8 mouse cellular contexts compared by ENCODE assay signal in genomic region chr4:91376317-91376910, GRCm38 (mm10). TPM values are rescaled to one million over a fixed set of nuclear protein-coding genes. Genes with fewer than 3 reads are reported as not detected.
DNase-seq lines count a peak whose midpoint lies in the region; ATAC-seq and TF ChIP-seq lines count a peak whose summit lies in the region.

No protein-coding gene starts in this region.

- under 1% methylated on average over 28 of the region's 28 CpGs for WGBS in embryonic facial prominence, embryonic 13.5 days
- WGBS in intestine, postnatal 0 days: under 1% methylated on average over 28 of the region's 28 CpGs

- peak overlapping the region; percentile 63; the same call in 1 of the 2 replicates for H3K9ac ChIP-seq in embryonic facial prominence, embryonic 13.5 days
- no peak overlapping the region for H3K9ac ChIP-seq in intestine, postnatal 0 days (ENCODE audit: low read depth, low read length)

- peak; percentile 100 for DNase-seq in brain, embryonic 14.5 days (ENCODE audit: low read depth)
- DNase-seq in heart, adult 18-20 months: peak; percentile 81 to 88
- peak; percentile 99 for DNase-seq in left cerebral cortex, postnatal 14 days (ENCODE audit: low spot score in 2 of 2)
- DNase-seq in right cerebral cortex, postnatal 25 days: peak; percentile 97

- TF ChIP-seq POLR2A in brain, embryonic 14.5 days (IDR thresholded peaks at IDR 0.05; ENCODE audit: borderline replicate concordance, extremely low read depth, insufficient read depth, insufficient read length, poor library complexity, severe bottlenecking): peak; percentile 79; the same call in 1 of the 2 replicates

- no peak; the same call in 1 of the 2 replicates for TF ChIP-seq CTCF in brain, embryonic 14.5 days (IDR thresholded peaks at IDR 0.05; ENCODE audit: borderline replicate concordance, extremely low read depth, insufficient read depth, insufficient read length)
- no peak for TF ChIP-seq CTCF in intestine, postnatal 0 days (IDR thresholded peaks at IDR 0.05; ENCODE audit: low read depth)

- peak overlapping the region; percentile 52 for H3K4me3 ChIP-seq in embryonic facial prominence, embryonic 13.5 days
- H3K4me3 ChIP-seq in intestine, postnatal 0 days (ENCODE audit: low read depth, low read length): peak overlapping the region; percentile 43

- H3K9me3 ChIP-seq in embryonic facial prominence, embryonic 13.5 days: no peaks in the 10 kb centered on the region
- H3K9me3 ChIP-seq in intestine, postnatal 0 days (ENCODE audit: control insufficient read depth): no peaks in the 10 kb centered on the region

- intact Hi-C loops in left cerebral cortex, postnatal 14 days (cut with DNase I): loop anchor here (10.0 kb wide), 1 partner anchor 282 kb away; no protein-coding TSS in a partner anchor

- H3K36me3 ChIP-seq in embryonic facial prominence, embryonic 13.5 days: no peaks in the 10 kb centered on the region
- no peaks in the 10 kb centered on the region for H3K36me3 ChIP-seq in intestine, postnatal 0 days (ENCODE audit: control insufficient read depth, insufficient read depth)

- peak; percentile 95 for ATAC-seq in embryonic facial prominence, embryonic 13.5 days (ENCODE audit: insufficient number of reproducible peaks, insufficient read depth, low FRiP score, low TSS enrichment, low read depth)
- peak; percentile 95 for ATAC-seq in intestine, postnatal 0 days
- ATAC-seq in megakaryocyte progenitor cell, adult 5-6 weeks (replicated peaks; ENCODE audit: poor library complexity): peak; percentile 94
- ATAC-seq in monocyte, adult 5-6 weeks (replicated peaks; ENCODE audit: insufficient number of reproducible peaks, low FRiP score, low TSS enrichment, poor library complexity, severe bottlenecking): no peak

- H3K27ac ChIP-seq in embryonic facial prominence, embryonic 13.5 days: no peak overlapping the region
- no peak overlapping the region for H3K27ac ChIP-seq in intestine, postnatal 0 days (ENCODE audit: low read depth, low read length)

- H3K4me1 ChIP-seq in embryonic facial prominence, embryonic 13.5 days: peaks cover 30% of the 10 kb centered on the region
- 0 out of 2 replicates have a peak, but pooled peaks cover 4% of the 10 kb centered on the region for H3K4me1 ChIP-seq in intestine, postnatal 0 days (replicated peaks; ENCODE audit: control insufficient read depth, insufficient read depth, low read length)

- H3K4me2 ChIP-seq in embryonic facial prominence, embryonic 13.5 days: peak overlapping the region; percentile 81
- H3K4me2 ChIP-seq in intestine, postnatal 0 days (replicated peaks; ENCODE audit: low read depth): peak overlapping the region; percentile 75

- H3K27me3 ChIP-seq in embryonic facial prominence, embryonic 13.5 days: peaks cover 65% of the 10 kb centered on the region
- peaks cover 59% of the 10 kb centered on the region for H3K27me3 ChIP-seq in intestine, postnatal 0 days (replicated peaks; ENCODE audit: control insufficient read depth, insufficient read depth, low read length)

RNA-seq across cellular contexts. Expression of gene Elavl2, which starts 24.2 kb away (rescaled TPM):
- 82.0 and 104 TPM in 2 replicates for polyA plus RNA-seq in brain, embryonic 14.5 days (2012; rRNA removed)
- polyA plus RNA-seq in embryonic facial prominence, embryonic 13.5 days (2015; fragmentation: Nextera tagmentation; extraction: Ambion mirVana): 4.6 and 6.1 TPM in 2 replicates
- under 1 TPM; 0.50 to 0.57 TPM for total RNA-seq in heart, adult 18-20 months (2021)
- 0.94 and 1.1 TPM in 2 replicates for polyA plus RNA-seq in intestine, postnatal 0 days (2015; fragmentation: Nextera tagmentation; extraction: Ambion mirVana)
- total RNA-seq in left cerebral cortex, postnatal 14 days (2021): 100 to 1,000 TPM; 104 to 109 TPM
- total RNA-seq in megakaryocyte progenitor cell, adult 5-6 weeks (2015): not detected in 2 replicates
- total RNA-seq in megakaryocyte progenitor cell, adult 5-6 weeks (2017): not detected in 2 replicates
- total RNA-seq in monocyte, adult 5-6 weeks (2017): not detected in 3 replicates

Comparison
In these comparisons a context has a peak if more than half of its experiments do, and no peak if none do; other contexts are left out.
1. RNA of gene Elavl2, which starts 24.2 kb away (total RNA-seq): 104 to 109 TPM in left cerebral cortex, postnatal 14 days; 0.50 to 0.57 TPM in heart, adult 18-20 months, not detected in megakaryocyte progenitor cell, adult 5-6 weeks and not detected in monocyte, adult 5-6 weeks; every median in the first group is over 10 times any median in the second.
2. Peak in every context shown above with its lines, with median percentiles within 50 percentile points of each other: DNase-seq.